Mouse (Mus musculus) frontal cortex, postnatal 10 days (tissue): ENCODE results near the gene Cd3eap.

Source experiments
- DNase-seq, 2 experiments: peaks; one replicate each; pipeline ENCODE4 v3.0.0; 2022; ENCODE audit warnings: low spot score in 2 of 2, mixed read lengths in 1 of 2

Gene Cd3eap

GRCm38 (mm10) chr7:19332709-19333352 lies 26.5 kb downstream of the Cd3eap start:
- DNase-seq = peak; percentile 64 to 80

GRCm38 (mm10) chr7:19331910-19332309 lies 27.4 kb downstream of the Cd3eap start:
- no peak for DNase-seq

- no peak for DNase-seq
Observed at GRCm38 (mm10) chr7:19328425-19328824, 30.9 kb downstream of the Cd3eap start.

- DNase-seq = no peak
Observed at GRCm38 (mm10) chr7:19327782-19328181, 31.5 kb downstream of the Cd3eap start.

DNA sequence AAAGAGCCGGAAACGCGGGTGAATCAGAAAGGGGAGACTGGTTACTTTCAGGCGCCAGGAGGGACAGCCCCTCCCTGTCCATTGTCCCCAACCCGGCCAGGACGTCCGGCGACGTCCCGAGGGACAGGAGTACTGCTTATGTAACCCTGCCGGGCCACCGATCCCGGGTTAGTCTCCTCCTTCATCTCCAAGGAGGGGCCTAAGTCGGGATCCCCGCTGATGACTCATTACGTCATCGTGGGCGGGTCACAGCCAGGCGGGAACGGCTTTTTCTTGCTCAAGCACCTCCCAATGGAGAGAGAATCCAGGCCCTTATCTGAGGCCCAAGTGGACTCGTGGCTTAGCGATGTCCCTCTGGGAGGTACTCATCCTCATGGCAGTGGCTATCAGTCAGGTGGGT lies 32.2 kb downstream of the Cd3eap start:
- DNase-seq = peak; percentile 74 to 82

- peak; percentile 67 to 70 for DNase-seq
Observed at GRCm38 (mm10) chr7:19326359-19326758, 32.9 kb downstream of the Cd3eap start.

DNA sequence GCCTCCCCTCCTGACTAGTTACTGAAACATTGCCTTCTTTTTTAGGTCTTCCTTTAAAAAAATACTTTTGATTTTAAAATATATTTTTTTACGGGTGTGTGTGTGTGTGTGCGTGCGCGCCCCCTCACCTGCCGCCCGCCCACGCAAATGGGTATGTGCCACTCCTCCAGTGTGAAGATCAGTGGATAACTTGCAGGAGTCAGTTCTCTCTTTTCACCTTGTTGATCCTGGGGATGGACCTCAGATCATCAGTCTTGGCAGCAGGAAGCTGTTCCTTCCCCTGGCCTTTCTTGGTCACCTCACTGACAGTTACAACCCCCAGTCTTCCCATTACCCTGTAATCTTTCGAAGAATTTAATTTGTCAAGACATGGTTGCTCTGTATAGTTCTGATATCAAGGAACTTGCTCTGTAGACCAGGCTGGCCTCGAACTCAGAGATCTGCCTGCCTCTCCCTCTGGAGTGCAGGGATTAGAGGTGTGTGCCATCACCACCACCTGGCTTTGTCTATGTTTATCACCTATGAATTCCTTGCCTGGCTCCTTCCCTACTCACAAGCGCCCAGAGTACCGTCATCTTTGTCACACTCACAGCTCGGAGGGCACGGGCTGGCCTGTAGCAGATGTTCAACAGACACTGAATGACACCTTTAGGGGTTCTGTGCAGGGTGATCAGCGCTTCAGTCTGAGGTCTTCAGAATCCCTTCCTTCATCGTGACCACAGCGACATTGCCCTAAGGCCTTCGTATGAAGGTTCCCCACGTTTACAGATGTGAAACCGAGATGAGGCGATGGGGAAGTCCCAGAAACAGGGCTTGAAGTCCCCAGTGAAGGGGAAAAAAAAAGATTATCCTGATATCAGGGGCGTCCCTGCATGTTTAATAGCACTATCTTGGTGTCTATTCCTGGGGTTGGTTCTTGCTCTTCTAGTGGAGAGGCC lies 33.8 kb downstream of the Cd3eap start:
- DNase-seq = no peak

- DNase-seq = no peak
Observed at GRCm38 (mm10) chr7:19324221-19324620, 35.1 kb downstream of the Cd3eap start.

DNA sequence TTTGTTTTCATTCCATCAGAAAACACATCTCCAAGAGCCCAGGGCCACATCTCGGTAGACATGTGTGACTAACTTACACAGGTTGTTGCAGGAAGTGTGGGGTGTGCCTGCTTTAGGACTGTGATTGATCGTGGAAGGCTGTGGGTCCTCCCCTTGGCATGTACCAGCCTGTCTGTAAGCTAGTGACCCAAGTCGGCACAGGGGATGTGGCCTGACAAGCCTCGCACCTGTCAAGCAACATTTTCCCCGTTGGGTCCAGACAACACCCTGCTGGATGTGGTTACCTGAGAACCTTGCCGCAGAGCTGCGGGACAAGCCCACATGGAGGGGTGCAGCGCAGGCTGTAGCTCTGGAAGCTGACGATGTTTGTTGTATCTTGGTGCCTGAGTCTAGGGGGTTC lies 36.8 kb downstream of the Cd3eap start:
- DNase-seq = no peak

- no peak for DNase-seq
Observed at GRCm38 (mm10) chr7:19321464-19321863, 37.8 kb downstream of the Cd3eap start.

GRCm38 (mm10) chr7:19320637-19321036 lies 38.6 kb downstream of the Cd3eap start:
- DNase-seq = no peak

GRCm38 (mm10) chr7:19319906-19320305 lies 39.4 kb downstream of the Cd3eap start:
- peak; percentile 93 to 94 for DNase-seq

DNA sequence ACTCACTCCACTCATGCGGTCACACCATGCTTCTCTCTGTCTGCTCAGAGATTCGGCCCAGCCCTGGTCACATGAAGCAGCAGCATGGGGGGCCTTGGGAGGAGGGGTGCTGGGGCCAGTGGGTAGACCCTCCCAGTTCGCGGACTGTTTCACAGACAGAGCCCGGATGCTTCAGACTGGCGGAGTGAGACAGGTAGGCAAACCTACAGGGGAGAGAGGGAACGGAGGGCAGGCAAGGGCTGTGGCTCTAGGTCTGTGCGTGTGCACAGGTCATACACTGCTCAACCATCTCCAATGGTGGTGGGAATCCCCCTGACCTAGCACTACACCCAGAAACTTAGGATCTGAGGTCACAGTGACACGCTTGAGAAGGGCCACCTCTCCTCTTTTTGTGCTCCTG lies 39.8 kb downstream of the Cd3eap start:
- no peak for DNase-seq

GRCm38 (mm10) chr7:19318676-19319075 lies 40.6 kb downstream of the Cd3eap start:
- no peak for DNase-seq

DNA sequence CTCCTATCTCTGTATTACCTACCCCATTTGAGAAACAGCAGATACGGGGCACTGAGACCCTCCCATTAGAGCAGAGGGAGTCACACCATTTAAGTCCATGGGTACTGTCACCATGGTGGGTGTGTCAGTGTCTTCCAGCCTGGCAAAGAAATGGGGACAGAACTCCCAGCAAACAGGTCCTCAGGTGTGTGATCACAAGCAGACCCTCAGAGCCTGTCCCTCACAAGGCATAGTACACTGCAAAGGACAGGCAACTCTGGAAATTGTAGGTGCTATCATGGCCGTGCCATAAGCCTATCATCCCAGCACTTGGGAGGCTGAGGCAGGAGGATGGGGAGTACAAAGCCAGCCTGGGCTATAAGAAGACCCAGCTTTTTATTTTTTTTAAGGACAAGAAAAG lies 41.1 kb downstream of the Cd3eap start:
- no peak for DNase-seq

DNA sequence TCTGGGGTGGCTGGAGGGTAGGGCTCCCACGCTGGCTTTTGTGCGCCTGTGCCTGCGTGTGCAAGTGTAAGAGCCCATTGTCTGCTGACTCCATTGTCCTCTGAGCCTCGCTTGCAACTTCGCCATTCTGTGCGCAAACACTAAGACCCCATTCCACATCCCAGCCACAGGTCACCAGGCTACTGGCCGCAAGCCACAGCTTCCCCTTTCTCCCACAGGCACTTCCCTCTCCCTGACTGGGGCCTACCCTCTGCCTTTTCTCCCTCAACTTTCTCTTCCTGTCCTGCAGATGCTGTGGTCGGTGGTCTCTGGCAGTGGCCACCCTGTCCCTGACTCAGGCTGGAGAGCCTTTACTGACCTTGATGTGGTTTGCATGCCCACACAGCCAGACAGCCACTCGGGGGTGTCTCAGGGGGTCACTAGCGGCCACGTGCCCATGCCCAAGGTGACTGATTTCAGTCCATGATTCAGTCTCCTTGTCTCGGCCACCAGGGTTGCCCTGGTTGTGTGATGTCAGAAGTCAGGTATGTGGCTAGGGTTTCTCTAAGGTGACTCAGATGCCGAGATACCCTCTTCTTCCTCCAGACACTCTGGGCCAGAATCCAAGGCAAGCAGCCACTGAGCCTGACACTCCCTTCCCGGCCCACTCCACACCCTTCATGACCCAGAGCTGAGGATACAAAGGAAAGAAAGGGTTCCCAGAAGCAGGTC lies 42.7 kb downstream of the Cd3eap start:
- no peak for DNase-seq

DNA sequence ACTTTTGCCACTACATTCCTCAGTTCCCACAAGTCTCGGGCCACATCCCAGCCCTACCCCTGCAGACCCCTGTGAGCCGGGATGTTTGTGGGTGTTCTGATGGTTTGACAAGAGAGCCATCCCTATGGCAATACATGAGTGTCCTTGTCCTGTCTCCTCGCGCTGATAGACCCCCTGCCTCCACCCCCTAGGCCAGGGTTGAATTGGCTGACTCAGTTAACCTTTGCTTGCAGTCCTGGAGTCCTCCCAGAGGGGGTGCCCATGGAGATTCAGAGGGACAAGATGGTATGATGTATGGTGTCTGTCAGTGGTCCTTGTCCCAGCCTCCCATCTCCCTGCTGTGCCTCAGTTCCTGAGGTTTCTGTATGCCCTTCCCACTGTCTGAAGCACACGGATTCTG lies 45.2 kb downstream of the Cd3eap start:
- no peak for DNase-seq

DNA sequence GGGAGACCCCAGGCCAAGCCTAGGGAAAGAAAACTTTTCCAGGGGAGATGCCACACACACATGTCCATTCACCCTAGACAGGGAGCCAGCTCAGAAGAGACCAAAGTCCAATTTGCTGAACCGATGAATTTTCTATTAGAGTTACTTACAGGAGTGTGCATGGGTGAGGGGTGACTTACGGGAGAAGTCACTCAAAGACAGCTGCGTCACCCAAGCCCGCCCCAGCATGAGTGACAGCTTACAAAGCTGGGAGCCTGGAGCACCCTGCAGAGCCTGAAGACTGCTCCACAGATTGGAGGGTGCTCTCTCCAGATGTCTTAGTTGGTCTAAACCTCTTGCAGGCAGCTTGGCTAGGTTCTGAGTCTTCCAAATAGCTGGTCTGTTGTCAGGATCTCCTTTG lies 47.3 kb downstream of the Cd3eap start:
- no peak for DNase-seq

DNA sequence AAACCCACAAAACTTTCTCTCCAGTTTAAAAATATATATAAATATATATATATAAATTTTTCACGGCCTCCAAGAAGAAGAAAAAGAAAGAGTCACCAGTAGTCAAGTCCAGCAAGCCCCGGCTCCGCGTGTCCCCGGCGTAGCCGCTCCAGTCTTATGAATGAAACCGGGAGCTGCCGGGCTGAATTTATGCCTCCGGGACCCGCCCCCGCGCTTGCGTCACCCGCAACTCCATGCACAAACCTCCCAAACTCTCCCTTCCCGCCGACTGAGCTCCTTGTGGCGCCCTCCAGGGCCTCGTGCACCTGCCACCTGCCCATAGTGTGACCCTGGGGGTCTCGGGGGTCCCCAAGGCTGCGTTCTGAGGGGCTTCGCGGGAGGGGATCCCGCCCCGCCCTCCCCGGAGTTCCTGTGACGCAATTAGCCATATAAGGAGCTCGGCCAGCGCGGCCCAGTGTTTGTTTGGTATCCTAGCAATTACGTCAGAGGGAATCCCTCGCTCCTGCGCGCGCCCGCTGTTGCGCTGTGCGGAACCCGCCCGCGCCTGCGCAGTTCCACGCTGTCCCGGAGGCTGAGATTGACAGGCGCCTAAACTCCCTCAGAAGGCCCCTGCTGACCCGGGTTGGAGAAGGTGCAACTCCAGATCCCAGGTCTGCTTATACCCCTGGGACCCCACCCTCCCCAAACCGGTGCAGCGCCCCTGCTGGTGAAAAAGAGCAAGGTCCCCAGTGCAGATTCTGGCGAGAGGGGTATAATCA lies 49.2 kb downstream of the Cd3eap start, which contains the start of gene Fosb:
TSS of gene Fosb (minus strand) at position 168 of the 758 bp plus-strand sequence.
- DNase-seq = peak; percentile 88 to 92

- DNase-seq = no peak
Observed at GRCm38 (mm10) chr7:19309278-19309883, 49.9 kb downstream of the Cd3eap start.
